Mouse (Mus musculus) adrenal gland, adult 2 months (tissue): ENCODE measurements around the gene Golph3. TPM values are rescaled to one million over a fixed set of nuclear protein-coding genes. Genes with fewer than 3 reads are reported as not detected.

Experiments used
- DNase-seq: peaks from one replicate; pipeline ENCODE4 v3.0.0; 2021
- polyA plus RNA-seq: library from polyadenylated mRNA; depleted of rRNA; stranded (reverse); fragments of >200 nt; gene quantifications from 2 replicates; pipeline ENCODE4 v1.2.3, GENCODE M21; 2012; rRNA removed
- total RNA-seq, 2 experiments: library from RNA; stranded (reverse); gene quantifications; 2 replicates each; pipeline ENCODE4 v1.2.3; 2021

The Golph3 gene
- total and polyA plus RNA-seq, 3 experiments, result 127 to 164 (median 150) TPM

DNA sequence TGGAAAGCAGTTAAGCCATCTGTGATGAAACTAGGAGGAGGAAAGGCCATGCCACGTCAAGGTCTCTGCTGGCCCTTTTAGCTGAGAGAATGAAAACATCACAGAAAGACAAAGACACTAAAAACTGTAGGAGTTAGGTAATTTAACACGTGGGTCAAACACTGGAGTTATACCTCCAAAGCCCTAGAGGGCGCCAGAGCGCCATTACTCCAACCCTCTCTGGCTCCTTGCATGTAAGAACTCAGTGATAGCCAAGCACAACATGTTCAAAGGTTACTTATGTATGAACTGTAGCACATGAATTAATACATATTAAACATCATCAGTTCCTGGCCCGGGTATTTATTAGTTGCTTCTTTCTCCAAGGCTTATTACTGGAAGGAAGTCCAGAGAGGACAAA, 59.3 kb downstream of the Golph3 start:
- no peak for DNase-seq

DNA sequence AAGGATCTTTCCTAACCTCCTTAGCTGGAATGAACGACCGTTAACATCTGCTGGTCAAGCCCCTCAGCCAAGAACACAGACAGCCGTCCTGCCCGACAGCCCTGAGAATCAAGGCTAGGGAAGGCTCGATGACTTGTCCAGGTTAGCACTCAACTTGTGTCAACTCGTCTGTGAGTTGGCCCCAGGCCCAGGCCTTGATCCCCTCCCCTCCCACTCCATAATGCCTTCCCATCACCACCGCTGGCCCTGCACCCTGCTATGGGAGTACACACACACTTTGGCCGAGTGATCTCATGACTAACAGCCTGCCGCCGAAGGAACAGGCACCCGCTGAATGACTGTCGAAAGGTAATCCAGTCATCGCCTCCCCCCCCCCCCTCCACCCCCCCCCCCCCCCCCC, 63.4 kb downstream of the Golph3 start:
- DNase-seq, result peak; percentile 31

DNA sequence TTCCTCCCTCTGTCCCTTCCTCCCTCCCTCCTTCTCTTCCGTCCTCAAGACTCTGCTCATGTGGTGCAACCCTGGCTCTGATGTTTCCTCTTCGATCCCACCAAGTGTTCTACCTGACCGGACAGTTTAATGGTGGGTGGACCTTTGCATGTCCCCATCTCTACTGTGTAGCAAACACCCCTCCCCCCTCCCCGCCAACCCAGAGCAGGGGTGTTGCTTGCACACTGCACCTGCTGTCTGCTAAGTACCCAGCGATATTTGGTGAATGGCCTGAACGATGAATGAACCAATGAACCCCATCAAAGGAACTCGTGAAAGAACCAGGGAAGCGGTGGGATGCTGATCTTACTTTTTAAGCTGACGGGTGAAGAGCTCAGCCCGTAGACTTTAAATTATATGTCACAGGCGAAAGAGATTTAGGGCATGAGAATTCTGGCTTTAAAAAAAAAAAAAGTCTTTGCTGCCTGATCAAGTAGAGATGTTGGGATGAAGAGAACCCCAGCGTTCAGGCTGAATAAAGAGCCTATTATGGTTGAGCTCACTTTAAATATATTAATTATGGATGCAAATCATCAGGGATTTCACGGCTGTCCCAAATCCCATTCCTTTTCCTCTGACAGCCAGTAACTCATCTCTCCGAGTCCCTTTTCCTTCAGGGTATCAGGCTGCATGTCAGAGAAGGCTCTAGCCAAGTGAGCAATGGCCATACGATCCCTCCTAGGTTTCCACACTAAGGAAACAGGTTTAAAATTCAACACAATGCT, 67.7 kb downstream of the Golph3 start:
- no peak for DNase-seq

DNA sequence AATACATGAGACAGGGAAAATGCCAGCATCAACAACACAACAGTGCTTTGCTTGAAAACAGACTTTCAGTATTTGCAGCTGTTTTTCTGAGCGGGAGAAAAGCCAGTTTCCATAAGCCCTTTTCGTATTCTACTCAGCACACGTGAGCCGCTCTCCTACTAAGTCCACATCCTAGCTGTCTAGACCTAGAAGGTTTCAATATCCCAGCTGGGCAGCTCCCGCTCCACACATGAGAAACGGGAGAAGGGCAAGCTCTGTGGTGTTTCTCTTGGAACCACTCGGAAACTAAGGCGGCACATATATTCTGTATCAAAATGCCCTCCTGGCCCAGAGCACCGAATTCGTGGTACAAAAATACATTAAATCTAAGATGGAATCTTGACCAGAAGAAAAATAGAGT, 73.5 kb downstream of the Golph3 start:
- no peak for DNase-seq

DNA sequence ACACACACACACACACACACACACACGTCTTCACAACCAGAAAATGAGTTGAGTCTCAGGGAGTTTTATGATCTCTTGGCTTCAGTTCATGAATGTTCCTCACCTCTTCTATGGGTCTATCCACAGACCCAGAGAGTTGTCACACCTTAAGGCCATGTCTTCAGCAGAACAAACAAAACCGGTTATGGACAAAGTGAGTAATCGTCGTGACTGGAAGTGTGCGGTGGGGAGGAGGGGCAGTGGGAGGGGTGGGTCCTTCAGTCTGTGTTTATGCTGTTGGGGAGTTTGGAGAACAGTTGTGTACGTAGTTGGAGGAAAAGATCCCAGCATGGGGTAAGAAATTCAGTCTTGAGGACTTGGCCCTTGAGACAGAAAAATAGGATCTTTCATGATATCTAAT, 75.8 kb downstream of the Golph3 start:
- no peak for DNase-seq

Other genes starting within 250 kb of the Golph3 start
- 100 to 1,000 TPM; 152 to 182 TPM for gene Zfr, start 203.6 kb upstream of the Golph3 start, total RNA-seq
- 172 and 205 TPM in 2 replicates for gene Zfr, start 203.6 kb upstream of the Golph3 start, polyA plus RNA-seq
- 10 to 100 TPM; 21.0 to 24.1 TPM for gene Mtmr12, start 116.4 kb upstream of the Golph3 start, total RNA-seq
- 10.3 and 11.9 TPM in 2 replicates for gene Mtmr12, start 116.4 kb upstream of the Golph3 start, polyA plus RNA-seq
- 1 to 10 TPM in 1 of 2 experiments, under 1 TPM in 1; 0.73 to 2.2 TPM for gene 1810049J17Rik, start 449 bp downstream of the Golph3 start, total RNA-seq
- gene 1810049J17Rik, start 449 bp downstream of the Golph3 start, polyA plus RNA-seq, result 0.75 and 1.8 TPM in 2 replicates